Mouse (Mus musculus) mouse embryonic stem cell (cell line): Measurements from ENCODE around the gene Fetub.

Experiments used
- in situ Hi-C, 2 experiments: fragments of 300-500 bp; cut with MboI; formaldehyde crosslinking; loops; 1 replicate in 1 of 2; 3 replicates in 1 of 2; pipeline ENCODE4 v1.14.3; 2019 to 2020; ENCODE audit warnings: low sequenced_read_pairs in 2 of 2, low pct_unique_long_range_greater_than_20kb in 1 of 2, mixed read lengths in 1 of 2; ENCODE audit not compliant: unreplicated experiment in 1 of 2

The Fetub gene

GRCm38 (mm10) chr16:22918034-22918433, at the start of gene Fetub:
Gene Fetub (plus strand): TSS chr16:22918334.
- in situ Hi-C loops = no loop called here

DNA sequence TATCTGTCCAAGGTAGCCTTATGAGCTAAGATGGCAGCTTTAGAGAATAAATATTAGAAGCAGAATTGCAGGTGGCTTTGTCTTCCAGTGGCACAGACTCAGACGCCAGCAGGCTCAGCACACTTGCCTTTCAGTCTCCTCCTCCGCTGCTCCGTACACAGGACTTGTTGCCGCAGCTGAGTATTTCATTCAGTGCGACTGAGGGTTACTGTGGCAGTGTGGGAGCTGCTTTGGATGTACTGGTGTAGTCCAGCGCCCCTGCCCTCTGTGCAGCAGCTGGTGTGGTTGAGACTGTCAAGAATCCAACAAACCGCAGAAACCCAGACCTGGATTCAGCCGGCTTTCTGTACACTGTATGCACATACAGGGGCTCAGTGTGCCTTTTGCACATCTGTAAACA, 45.7 kb upstream of the Fetub start:
- in situ Hi-C loops = loop anchor here (10.0 kb wide), 2 partner anchors 82 to 182 kb away; partner anchors contain the start of genes Hrg (in 2 of the 2) and Kng1 (in 1 of the 2)

GRCm38 (mm10) chr16:22873369-22873768, 44.8 kb upstream of the Fetub start:
- in situ Hi-C loops = loop anchor here (10.0 kb wide), 2 partner anchors 81 to 181 kb away; partner anchors contain the start of genes Hrg (in 2 of the 2) and Kng1 (in 1 of the 2)

DNA sequence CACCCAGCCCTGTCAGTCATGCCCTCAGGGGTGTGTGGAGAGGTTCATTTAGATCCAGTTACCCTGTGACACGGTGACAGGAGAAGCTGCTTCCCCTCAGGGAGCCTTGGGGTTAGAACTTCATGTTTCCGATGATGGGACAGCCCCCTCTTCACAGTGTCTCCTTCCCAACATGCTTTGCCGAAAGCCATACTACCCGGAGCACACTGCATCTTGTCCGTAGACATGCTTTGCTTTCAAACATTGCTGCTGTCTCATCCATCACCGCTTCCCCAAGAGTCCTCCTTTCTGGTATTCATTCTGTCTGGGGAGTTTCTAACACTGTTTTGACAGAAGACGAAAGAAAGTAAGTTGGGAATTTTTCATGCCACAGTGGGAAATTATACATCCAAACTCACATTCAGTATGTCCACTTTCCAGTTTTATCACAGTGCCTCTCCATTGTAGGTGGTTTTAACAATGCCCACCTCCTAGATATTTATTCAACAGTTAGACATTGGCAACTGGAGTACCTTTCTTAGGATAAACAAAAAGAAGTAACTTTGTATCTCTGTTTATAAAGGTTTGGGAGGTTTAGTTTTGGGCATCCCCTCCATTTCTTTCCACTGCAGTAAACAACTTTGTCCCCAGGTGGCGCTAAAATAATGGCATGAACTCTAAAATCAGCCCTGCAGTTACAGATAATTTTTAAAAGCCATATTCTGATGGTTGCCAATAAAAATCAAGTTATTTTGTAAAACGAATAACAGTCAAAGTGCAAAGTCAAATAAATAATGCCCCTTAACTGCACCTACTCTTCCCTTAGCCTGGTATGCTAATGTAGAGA, 41.7 kb upstream of the Fetub start:
- in situ Hi-C loops = loop anchor here (5.0 to 10.0 kb wide), 3 partner anchors 78 to 178 kb away; partner anchors contain the start of genes Hrg (in 2 of the 2) and Kng1 (in 1 of the 2)

DNA sequence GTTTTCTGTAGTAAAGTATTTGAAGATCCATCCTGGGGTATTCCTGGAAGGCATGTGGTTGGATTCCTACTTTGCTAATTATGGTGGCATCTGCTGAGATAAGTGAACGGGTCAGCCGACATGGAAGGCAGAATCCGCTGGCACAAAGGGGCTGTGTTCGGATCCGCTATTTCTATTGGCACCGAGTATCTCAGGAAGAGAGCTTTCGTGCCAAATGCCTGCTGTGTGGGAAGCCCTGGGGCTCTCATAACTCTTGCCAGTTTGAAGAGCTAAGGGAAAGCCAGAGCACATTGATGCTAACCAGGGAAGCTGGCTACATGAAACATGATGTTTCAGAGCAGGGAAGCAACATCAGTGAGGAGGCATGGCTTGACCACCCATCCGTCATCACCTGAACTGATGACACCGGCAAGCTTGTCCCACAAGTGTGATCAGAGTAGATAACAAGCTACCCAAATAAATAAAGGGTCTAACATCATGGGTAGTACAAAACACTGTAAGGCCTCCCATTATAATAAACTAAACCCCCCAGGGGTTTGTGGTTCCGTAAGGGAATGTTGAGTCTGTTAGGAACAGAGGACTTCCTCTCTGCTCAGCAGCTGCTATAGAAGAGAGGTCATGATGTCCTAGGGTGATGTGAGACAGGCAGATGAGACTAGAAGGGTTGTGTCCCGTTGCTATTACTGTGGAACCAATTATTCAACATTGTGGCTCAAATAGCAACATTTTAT, 40.3 kb upstream of the Fetub start:
- in situ Hi-C loops = loop anchor here (5.0 to 10.0 kb wide), 3 partner anchors 77 to 177 kb away; partner anchors contain the start of genes Hrg (in 2 of the 2) and Kng1 (in 1 of the 2)

- in situ Hi-C loops = loop anchor here (5.0 to 10.0 kb wide), 3 partner anchors 76 to 176 kb away; partner anchors contain the start of genes Hrg (in 2 of the 2) and Kng1 (in 1 of the 2)
These were observed 39.4 kb upstream of the Fetub start for GRCm38 (mm10) chr16:22878716-22879115.

DNA sequence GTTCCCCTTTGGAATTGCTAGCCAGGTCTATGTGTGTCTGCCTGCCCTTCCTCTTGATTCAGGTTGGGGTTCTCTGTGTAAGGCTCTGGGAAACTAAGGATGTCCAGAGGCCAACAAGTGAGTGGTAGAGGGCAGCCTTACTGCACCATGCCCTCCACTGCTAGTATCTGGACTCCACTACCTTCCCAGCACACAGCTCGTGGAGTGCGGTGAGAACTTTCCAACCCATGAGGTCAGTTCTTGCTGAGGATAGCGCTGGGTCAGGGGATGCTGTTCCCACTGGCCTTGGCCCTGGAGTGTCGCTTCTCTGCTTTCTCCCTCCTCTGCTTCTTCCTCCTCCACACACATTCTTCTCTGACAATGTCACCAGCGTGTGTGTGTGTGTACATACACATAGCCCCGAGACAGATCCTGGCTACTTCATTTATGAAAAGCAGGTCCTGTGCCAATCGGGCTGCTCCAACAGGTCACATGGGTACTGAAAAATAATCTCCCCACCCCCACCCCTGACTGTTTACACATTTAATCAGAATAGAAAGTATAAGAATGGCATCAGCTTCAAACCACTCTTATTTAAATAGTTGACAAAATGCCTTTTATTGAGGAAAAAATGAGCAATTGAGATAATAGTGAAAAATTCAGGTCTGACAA, 38.1 kb upstream of the Fetub start:
- in situ Hi-C loops = loop anchor here (5.0 to 10.0 kb wide), 3 partner anchors 75 to 175 kb away; partner anchors contain the start of genes Hrg (in 2 of the 2) and Kng1 (in 1 of the 2)

- in situ Hi-C loops = no loop called here
These were observed 37.2 kb upstream of the Fetub start for GRCm38 (mm10) chr16:22880900-22881299.

DNA sequence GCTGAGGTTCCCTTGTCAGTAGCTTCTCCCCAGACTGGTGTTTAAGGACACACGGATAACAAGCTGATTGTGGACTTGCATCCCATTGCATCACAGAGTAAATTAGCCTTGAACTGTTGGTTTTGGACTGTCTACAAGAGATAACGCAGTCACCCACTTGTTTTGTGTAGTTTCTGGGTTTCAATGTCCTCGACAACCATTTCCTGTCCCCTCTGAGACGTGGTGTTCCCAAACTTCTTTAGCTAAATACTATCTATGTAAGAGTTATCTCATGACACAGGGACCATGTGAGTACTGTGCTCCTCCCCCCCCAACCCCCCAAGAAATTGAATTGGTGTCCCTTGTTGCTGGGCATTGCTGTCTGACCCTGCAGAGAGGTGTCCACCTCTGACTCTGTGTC, 36.6 kb upstream of the Fetub start:
- in situ Hi-C loops = no loop called here

DNA sequence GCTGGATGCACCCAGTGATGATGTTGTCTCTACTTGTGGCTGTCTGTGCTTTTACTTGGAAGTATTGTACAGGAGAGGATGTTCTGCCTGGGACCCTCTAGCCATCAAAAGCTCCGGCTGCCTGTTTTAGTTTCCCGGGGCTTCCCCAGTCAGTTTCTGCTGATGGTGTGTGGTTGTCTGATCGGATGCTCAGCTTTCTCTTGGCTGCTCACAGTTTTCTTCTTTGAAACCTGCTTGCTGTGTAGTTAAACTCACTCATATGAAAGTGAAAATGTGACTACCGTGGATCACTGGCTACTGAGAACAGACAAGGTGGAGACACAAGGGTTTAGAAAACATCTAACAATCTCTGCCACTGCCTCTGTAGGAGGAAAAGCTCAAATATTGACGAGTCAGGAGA, 34.7 kb upstream of the Fetub start:
- in situ Hi-C loops = no loop called here

DNA sequence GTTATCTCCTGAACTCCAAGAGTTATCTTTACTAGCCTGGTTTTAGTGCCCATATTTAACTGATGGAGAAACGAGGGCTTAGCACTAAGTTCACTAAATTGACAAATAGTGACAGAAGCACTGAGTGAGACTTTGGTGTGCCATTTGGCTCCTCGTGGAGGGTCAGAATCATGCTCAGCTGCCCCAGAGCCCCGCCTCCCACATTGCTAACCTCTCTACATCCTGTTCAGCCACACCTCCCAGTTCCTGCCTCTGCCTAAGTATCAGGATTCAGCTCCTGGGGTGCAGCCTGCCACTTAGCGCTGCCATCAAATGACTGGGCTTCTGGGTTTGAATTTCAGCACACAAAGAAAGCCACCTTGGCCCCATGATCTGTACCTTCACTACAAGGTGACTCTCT, 32.8 kb upstream of the Fetub start:
- in situ Hi-C loops = no loop called here

- in situ Hi-C loops = no loop called here
These were observed 31.4 kb upstream of the Fetub start for GRCm38 (mm10) chr16:22886726-22887125.

GRCm38 (mm10) chr16:22888835-22889234, 29.3 kb upstream of the Fetub start:
- in situ Hi-C loops = no loop called here

GRCm38 (mm10) chr16:22889716-22890115, 28.4 kb upstream of the Fetub start:
- in situ Hi-C loops = no loop called here

DNA sequence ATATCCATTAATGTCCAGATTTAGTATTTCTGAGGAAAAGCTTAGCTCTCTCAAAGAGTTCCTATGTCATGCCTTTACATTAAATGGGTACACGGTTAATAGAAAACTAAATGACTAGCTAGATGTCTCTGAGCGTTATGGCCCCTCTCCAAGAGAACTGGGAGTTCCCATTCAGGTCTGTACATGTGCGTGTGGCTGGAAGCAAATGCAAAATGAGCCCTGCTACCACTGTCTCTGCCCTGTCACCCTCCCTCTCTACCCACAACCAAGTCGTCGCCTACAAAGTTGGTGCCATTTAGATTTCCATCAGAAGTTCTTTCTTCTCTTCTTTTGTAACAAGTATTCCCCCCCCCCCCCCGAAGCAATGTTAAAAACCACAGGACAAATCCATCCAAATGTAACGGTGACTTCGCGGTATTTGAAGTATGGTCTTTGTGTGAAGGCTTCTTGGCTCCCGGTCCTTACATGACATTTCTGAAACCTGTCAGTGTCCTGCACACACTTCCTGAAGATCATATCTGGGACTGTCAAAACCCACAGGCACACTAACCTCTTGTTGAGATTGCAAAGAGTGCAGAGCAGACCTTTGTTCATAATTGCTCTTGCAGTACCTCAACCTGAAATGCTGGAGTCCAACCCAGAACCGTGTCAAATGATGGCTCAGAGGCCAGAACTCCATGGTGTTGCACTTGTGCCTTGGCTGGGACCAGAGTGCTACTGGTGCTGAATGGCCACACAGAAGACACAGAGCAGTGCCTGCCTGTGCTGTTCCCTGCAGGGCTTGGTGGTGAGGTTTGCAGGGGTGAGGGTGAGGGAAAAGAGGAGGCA, 27.2 kb upstream of the Fetub start, which contains the start of gene Ahsg:
Ahsg (plus strand) TSS at position 595 of the 828 bp plus-strand sequence.
- in situ Hi-C loops = no loop called here

GRCm38 (mm10) chr16:22891733-22892154, 26.4 kb upstream of the Fetub start:
- in situ Hi-C loops = no loop called here

DNA sequence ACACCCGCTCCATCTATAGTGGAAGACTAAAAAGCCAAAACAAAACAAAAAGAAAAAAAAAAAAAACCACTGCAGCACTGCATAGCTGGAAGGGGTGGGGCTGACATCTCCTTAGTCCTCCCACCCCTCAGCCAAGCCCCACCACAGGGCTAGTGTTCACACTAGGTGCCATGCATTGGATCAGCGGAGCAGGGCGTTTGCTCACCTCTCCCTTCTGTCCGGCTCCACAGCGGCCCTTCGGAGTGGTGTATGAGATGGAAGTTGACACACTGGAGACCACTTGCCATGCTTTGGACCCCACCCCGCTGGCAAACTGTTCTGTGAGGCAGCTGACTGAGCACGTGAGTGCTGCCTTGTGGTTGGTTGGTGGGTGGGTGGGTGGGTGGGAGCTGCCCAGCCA, 24.0 kb upstream of the Fetub start:
- in situ Hi-C loops = no loop called here

- in situ Hi-C loops = no loop called here
These were observed 21.5 kb upstream of the Fetub start for GRCm38 (mm10) chr16:22896618-22897017.
